Mouse (Mus musculus): ENCODE data around the gene Nbeal1.

DNA sequence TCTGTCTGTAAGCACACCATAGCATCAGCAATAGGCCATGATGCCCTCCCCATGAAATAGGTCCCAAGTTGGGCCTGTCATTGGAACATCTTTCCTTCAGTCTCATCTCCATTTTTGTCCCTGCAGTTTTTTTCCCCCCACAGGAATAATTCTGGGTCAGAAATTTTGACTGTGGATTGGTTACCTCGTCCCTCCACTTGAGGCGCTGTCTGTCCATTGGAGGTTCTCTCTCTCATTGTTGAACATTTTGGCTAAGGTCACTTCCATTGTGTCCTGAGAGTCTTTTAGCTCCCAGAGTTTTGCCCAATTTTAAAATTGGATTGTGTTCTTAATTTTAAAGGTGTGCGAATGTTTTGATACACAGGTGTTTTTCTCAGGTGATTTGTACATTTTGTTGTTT lies 16.4 kb downstream of the Nbeal1 start:
- TF ChIP-seq CTCF (IDR thresholded peaks at IDR 0.05; ENCODE audit: low read depth), result peak; percentile 20
- TF ChIP-seq EP300 (IDR thresholded peaks at IDR 0.05; ENCODE audit: low read depth), result no peak

Data from heart, postnatal 0 days (tissue).